ENCODE assay signal across 8 mouse cellular contexts in the genomic region with DNA sequence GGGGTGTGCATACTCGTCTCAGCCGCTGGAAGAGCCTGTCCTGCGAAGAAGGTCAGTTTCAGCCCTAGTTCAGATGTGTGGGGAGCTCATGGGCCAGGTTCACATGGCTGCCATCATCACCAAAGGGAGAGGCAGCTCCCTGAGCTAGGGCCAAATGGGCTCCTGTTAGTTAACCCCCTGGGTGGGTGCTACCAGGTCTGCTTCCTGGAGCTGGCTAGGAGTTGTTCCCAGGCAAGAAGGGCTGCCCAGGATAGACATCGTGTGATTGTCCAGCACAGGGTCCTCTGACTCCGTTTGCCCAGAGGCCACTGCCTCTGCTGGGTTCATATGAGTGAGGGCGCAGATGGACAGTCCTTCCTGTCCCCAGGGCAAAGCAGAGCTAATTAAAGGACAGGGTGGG. TPM values are rescaled to one million over a fixed set of nuclear protein-coding genes. Genes with fewer than 3 reads are reported as not detected.
DNase-seq lines count a peak whose midpoint lies in the region; ATAC-seq lines count a peak whose summit lies in the region.
"Had no signal": no experiment of that assay in that cellular context is flagged by ENCODE, and none has a peak within 500 bp of the region (broad histone marks: within the 10 kb centered on the region; RNA-seq: fewer than 3 reads in every experiment).

No protein-coding gene starts in this region.

- no peaks in the 10 kb centered on the region for H3K27me3 ChIP-seq in lung, embryonic 15.5 days
- H3K27me3 ChIP-seq in hindbrain, embryonic 11.5 days (ENCODE audit: control insufficient read depth, insufficient read depth, low read length) = no peaks in the 10 kb centered on the region
- H3K27me3 ChIP-seq in midbrain, embryonic 11.5 days (ENCODE audit: control insufficient read depth, insufficient read depth, low read length) = no peaks in the 10 kb centered on the region

- no peaks in the 10 kb centered on the region for H3K9me3 ChIP-seq in lung, embryonic 15.5 days
- H3K9me3 ChIP-seq in hindbrain, embryonic 11.5 days (ENCODE audit: control insufficient read depth, low read length) = no peaks in the 10 kb centered on the region
- H3K9me3 ChIP-seq in midbrain, embryonic 11.5 days (ENCODE audit: control insufficient read depth, low read length) = no peaks in the 10 kb centered on the region

- H3K9ac ChIP-seq in lung, embryonic 15.5 days = no peak overlapping the region
- peak overlapping the region; percentile 35 for H3K9ac ChIP-seq in hindbrain, embryonic 11.5 days (ENCODE audit: low read depth, low read length)
- H3K9ac ChIP-seq in midbrain, embryonic 11.5 days (ENCODE audit: low read length) = peak overlapping the region; percentile 49

- no peak for ATAC-seq in lung, embryonic 15.5 days (ENCODE audit: borderline replicate concordance, extremely low read depth, low FRiP score, low TSS enrichment)
- ATAC-seq in hindbrain, embryonic 11.5 days (ENCODE audit: low FRiP score) = 0 out of 2 replicates have a peak, but pooled peaks have one; percentile 1
- ATAC-seq in midbrain, embryonic 11.5 days (ENCODE audit: low FRiP score) = peak; percentile 4; the same call in 1 of the 2 replicates

- DNase-seq in lung, postnatal 36 days = no peak
- peak; percentile 39 for DNase-seq in hindbrain, embryonic 11.5 days (ENCODE audit: low spot score)
- DNase-seq in midbrain, embryonic 11.5 days (ENCODE audit: low spot score, missing footprints) = peak; percentile 91
- DNase-seq in spleen, postnatal 4 days (ENCODE audit: low spot score in 2 of 2) = no peak
- DNase-seq in kidney, postnatal 36 days = no peak
- no peak for DNase-seq in layer of hippocampus, adult 9-11 months

- H3K36me3 ChIP-seq in lung, embryonic 15.5 days = peaks cover 20% of the 10 kb centered on the region; the same call in 1 of the 2 replicates
- H3K36me3 ChIP-seq in hindbrain, embryonic 11.5 days (ENCODE audit: control insufficient read depth, insufficient read depth, low read length) = peaks cover 9% of the 10 kb centered on the region; the same call in 1 of the 2 replicates
- peaks cover 16% of the 10 kb centered on the region for H3K36me3 ChIP-seq in midbrain, embryonic 11.5 days (ENCODE audit: control insufficient read depth, insufficient read depth, low read length)

- peaks cover 33% of the 10 kb centered on the region for H3K4me1 ChIP-seq in lung, embryonic 15.5 days
- H3K4me1 ChIP-seq in hindbrain, embryonic 11.5 days (replicated peaks; ENCODE audit: control insufficient read depth, insufficient read depth, low read length) = peaks cover 28% of the 10 kb centered on the region
- H3K4me1 ChIP-seq in midbrain, embryonic 11.5 days (ENCODE audit: control insufficient read depth, insufficient read depth, low read length) = peaks cover 37% of the 10 kb centered on the region

- no peak overlapping the region for H3K4me3 ChIP-seq in lung, embryonic 15.5 days
- H3K4me3 ChIP-seq in hindbrain, embryonic 11.5 days (ENCODE audit: low read depth, low read length) = peak overlapping the region; percentile 25
- peak overlapping the region; percentile 32 for H3K4me3 ChIP-seq in midbrain, embryonic 11.5 days (ENCODE audit: low read depth, low read length)
- H3K4me3 ChIP-seq: myocyte had no signal

- 45% methylated on average over 6 of the region's 6 CpGs for WGBS in lung, embryonic 15.5 days
- WGBS in hindbrain, embryonic 11.5 days = 23% methylated on average over 6 of the region's 6 CpGs
- WGBS in midbrain, embryonic 11.5 days = 25% methylated on average over 6 of the region's 6 CpGs

- no peak overlapping the region for H3K27ac ChIP-seq in lung, embryonic 15.5 days
- peak overlapping the region; percentile 98 for H3K27ac ChIP-seq in hindbrain, embryonic 11.5 days (ENCODE audit: low read depth, low read length)
- H3K27ac ChIP-seq in midbrain, embryonic 11.5 days (ENCODE audit: low read depth, low read length) = peak overlapping the region; percentile 93

- H3K4me2 ChIP-seq in lung, embryonic 15.5 days = peak overlapping the region; percentile 41
- H3K4me2 ChIP-seq in hindbrain, embryonic 11.5 days (replicated peaks; ENCODE audit: low read depth, low read length) = peak overlapping the region; percentile 54
- peak overlapping the region; percentile 64 for H3K4me2 ChIP-seq in midbrain, embryonic 11.5 days

RNA-seq across cellular contexts. Expression of a gene that starts 18.3 kb away (rescaled TPM):
- 37.7 and 38.3 TPM in 2 replicates for polyA plus RNA-seq in lung, embryonic 15.5 days (2015; fragmentation: Nextera tagmentation; extraction: Ambion mirVana)
- polyA plus RNA-seq in hindbrain, embryonic 11.5 days (2014; fragmentation: Nextera tagmentation; extraction: Ambion mirVana) = 62.5 and 70.0 TPM in 2 replicates
- 57.5 and 59.9 TPM in 2 replicates for polyA plus RNA-seq in midbrain, embryonic 11.5 days (2014; fragmentation: Nextera tagmentation; extraction: Ambion mirVana)

RNA-seq across cellular contexts. Expression of a gene that starts 52.2 kb away (rescaled TPM):
- 0.24 and 0.57 TPM in 2 replicates for polyA plus RNA-seq in lung, embryonic 15.5 days (2015; fragmentation: Nextera tagmentation; extraction: Ambion mirVana)
- polyA plus RNA-seq in hindbrain, embryonic 11.5 days (2014; fragmentation: Nextera tagmentation; extraction: Ambion mirVana) = 0.36 and 0.54 TPM in 2 replicates
- not detected in 2 replicates for polyA plus RNA-seq in midbrain, embryonic 11.5 days (2014; fragmentation: Nextera tagmentation; extraction: Ambion mirVana)

RNA-seq across cellular contexts. Expression of a gene that starts 52.3 kb away (rescaled TPM):
- polyA plus RNA-seq in lung, embryonic 15.5 days (2015; fragmentation: Nextera tagmentation; extraction: Ambion mirVana) = 452 and 462 TPM in 2 replicates
- polyA plus RNA-seq in hindbrain, embryonic 11.5 days (2014; fragmentation: Nextera tagmentation; extraction: Ambion mirVana) = 620 and 621 TPM in 2 replicates
- 562 and 580 TPM in 2 replicates for polyA plus RNA-seq in midbrain, embryonic 11.5 days (2014; fragmentation: Nextera tagmentation; extraction: Ambion mirVana)

RNA-seq across cellular contexts. Expression of a gene that starts 56.2 kb away (rescaled TPM):
- polyA plus RNA-seq in lung, embryonic 15.5 days (2015; fragmentation: Nextera tagmentation; extraction: Ambion mirVana) = 64.5 and 67.8 TPM in 2 replicates
- polyA plus RNA-seq in hindbrain, embryonic 11.5 days (2014; fragmentation: Nextera tagmentation; extraction: Ambion mirVana) = 63.0 and 73.1 TPM in 2 replicates
- 79.9 and 95.4 TPM in 2 replicates for polyA plus RNA-seq in midbrain, embryonic 11.5 days (2014; fragmentation: Nextera tagmentation; extraction: Ambion mirVana)

Comparison
In these comparisons a context has a peak if more than half of its experiments do, and no peak if none do; other contexts are left out.
1. DNase-seq: peak in hindbrain, embryonic 11.5 days (single experiment) and midbrain, embryonic 11.5 days (single experiment); none in lung, postnatal 36 days (single experiment), spleen, postnatal 4 days (0 of 2), kidney, postnatal 36 days (0 of 2) and layer of hippocampus, adult 9-11 months (single experiment).
2. Peak in every context shown above with its lines, with median percentiles within 50 percentile points of each other: H3K4me2 ChIP-seq.